Mouse (Mus musculus) liver (tissue): Measurements from ENCODE around the gene Ms4a1.
"Not testable (repeated sequence)": the region's sequence is repeated elsewhere in the genome, so short reads cannot be mapped to it uniquely, and the experiment has no call there.

Experiments used
- DNase-seq: peaks from one replicate; pipeline ENCODE4 v3.0.0-alpha.2; 2020; ENCODE audit warnings: mixed read lengths

Ms4a1 gene

DNA sequence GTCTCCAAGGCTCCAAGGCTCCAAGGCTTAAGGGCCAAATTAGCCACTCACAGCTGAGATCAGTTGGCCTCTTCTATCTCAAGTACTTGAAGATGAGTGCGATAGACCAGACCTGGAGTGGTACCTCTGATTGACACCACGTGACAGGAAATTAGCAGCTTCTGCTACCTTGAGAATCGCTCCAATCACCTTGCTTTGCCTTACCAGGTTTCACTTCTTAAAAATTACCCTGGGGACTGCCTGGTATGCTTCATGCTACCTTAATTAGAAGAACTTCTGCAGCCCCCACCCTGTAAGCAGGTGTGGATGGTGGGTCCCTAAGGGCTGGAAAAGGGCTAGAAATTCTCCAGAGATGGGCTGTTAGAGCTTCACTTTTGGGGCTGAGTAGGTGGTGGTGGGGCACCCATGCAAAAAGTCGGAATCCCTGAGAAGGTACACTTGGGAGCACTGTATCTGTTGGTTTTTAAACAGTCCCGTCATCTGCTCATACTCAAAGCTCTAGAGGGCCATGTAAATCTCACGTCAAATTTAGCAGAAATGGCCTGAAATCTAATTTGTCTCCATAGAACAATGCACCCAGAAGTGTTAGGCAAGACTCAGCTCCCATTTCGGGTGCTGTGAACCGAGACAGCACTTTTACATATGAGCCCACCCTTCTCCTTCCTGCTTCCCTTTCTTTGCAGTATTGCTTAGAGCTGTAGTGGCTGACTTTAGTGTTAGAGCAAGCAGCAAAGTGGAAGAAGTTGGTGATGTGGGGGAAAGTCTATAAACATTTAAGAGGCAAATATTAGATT lies at the start of gene Ms4a1:
Gene Ms4a1, minus strand, starts transcription at position 190 of the 794 bp plus-strand sequence.
- no peak for DNase-seq

DNA sequence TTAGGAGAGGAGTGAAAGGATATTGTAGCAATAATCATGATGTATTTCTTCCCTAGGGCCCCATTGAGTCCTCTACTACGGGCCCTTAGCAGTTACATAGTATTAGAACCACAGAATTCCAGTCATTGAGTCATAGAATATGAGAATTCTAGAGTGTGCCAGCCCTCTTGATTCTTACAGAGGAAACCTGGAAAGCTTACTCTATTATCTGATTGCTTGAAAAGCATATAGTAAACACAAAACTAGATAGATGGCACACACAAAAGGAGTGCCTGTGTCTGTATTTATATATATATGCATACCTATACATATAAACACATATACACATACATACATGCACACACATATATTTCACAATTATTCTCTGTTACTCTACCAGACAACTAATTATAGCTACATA lies 48.3 kb upstream of the Ms4a1 start, which contains the start of gene Ms4a14:
Gene Ms4a14, minus strand, starts transcription at position 101 of the 400 bp plus-strand sequence.
- DNase-seq, result no peak

DNA sequence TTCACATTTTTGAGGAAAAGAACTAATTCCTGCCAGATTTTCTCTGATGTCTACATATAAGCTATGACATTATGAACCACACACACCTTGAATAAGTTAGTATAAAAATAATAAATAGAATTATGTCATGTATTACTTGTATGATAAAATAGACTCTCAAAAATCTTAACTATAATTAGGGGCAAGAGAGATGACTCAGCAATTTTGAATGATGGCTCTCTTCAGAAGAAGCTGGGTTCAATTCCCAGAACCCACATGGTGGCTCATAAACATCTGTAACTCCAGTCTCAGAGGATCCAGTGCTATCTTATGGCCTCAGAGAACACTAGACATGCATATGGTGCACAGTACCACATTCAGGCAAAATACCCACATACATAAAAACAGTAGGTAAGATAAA lies 42.8 kb upstream of the Ms4a1 start:
- DNase-seq, result no peak

DNA sequence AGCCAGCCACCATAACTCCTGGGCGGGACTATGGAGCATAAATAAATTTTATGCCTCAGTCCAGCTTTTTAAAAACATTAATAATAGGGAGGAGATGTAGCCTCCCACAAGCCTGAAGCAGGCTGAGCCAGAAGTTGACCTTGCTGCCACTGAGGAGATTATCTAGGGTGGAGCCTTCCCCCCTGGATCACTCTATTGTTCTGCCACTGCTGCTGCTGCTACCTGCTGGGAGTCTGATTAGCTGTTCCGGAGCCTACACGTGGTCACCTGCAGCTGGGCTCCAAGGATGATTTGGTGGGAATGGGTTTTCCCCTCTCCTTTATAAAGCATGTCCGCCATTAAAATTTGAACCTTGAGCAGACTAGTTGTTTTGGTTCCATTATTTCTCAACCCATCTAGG lies 33.5 kb upstream of the Ms4a1 start:
- not testable (repeated sequence) for DNase-seq

DNA sequence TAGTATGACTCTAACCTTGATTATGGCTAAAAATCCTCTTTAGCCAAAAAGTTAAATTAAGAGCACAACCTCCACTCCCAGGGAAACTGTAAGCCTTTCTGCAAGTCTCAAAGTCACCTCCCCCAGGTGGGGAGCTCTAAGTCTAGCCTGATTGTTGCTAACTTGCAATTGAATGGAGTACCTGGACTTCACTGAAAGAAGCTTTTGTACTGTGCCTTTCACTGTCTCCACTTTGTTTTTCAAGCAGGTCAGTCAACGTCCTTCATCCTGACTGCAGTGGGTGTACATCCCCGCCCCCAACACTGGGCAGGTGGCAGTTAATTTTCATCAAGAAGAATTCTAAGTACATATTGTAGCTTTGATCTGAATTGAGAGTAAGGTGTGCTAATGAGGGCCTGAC lies 32.9 kb upstream of the Ms4a1 start:
- no peak for DNase-seq

DNA sequence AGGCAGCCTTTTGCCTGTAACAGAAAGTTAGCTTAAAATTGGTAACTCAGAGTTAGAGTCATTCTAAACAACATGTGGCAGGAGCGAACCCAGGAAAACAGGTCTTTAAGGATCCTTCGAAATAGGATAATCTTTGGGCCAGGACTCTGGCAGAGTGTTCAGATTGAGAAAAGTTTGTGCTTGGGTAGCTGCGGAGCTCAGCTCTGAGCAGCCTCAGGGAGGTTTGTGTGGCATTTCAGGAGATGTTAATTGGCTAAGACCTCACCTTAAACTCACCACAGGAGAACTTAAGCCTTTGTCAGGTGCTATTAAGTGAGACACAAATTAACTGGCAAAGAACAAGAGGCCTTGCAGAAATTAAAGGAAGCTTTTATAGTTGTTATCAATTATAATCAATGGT lies 27.6 kb upstream of the Ms4a1 start:
- DNase-seq, result not testable (repeated sequence)

DNA sequence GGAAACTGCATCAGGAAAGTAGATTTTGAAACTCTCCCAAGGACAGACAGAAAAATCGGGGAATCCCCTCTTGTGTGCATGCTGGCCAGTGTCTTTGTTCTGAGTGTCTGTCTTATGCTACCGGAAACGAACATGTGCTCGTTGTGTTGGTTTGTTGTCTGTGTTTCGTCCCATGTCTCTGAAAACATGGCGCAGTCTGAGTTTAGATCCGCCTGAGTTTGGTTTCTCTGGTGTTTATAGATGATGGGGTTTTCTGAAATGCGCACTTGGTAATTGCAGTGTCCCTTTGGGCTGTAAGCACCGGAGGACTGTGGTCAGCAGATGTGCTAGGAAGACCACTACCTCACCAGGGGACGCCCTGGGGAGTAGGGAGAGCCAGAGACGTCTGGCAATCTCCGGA lies 26.9 kb upstream of the Ms4a1 start:
- peak; percentile 6 for DNase-seq

DNA sequence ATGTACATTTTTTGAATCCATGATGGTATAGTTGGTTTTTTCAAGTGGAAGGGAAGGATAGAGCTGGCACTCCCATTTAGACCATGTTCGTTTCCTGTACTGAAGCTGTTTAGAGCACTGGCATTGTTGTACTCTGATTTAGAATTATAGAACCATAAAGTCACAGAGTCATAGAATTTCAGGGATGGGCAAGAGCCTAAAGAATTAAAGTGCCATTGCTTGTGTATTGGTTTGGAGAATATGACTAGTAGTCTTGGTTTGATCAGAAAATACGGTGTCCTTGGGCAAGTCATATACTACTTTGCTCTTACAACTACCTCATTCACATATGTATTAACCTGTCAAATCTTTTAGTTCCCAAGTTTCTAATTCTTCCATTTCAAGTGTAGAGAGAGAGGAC lies 17.7 kb upstream of the Ms4a1 start, which contains the start of gene Ms4a5:
Gene Ms4a5, minus strand, starts transcription at position 101 of the 400 bp plus-strand sequence.
- DNase-seq, result no peak

DNA sequence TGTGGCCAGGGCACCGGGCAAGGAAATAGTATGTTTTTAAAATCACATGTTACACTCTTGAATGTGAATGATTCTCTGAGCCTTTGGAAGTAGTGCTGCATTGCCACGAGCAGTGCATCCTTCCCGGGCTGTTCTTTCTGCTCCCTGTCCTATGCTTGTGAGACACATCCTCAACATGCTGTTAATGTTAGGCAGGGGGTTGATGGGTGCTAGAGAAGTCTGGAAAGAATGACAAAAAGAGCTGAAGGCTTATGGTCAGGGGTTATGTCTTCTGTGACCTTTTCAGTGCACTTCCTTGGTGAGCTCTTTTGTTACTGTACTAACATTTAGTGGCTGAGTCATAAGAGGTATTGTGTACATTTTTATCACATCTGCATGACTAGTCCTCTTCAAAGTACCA lies 14.2 kb upstream of the Ms4a1 start:
- DNase-seq, result no peak

DNA sequence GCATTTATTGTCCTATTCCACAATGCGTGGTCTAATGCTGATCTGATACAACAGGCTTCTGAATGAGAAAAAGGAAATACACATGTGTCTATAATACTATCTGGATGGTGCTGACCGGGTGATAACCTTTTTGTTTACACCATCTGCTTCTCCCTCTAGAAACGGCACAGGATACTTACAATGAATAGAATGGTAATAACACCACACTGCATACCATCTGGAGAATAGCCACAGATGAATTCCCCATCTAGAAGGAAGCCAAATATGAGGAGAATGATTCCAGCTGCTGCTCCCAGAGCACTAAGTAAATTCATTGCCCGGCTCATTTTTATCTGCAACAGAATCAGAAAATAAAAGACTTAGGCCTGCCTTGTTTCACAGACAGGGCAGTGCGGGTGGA lies 10.4 kb upstream of the Ms4a1 start:
- DNase-seq, result no peak

DNA sequence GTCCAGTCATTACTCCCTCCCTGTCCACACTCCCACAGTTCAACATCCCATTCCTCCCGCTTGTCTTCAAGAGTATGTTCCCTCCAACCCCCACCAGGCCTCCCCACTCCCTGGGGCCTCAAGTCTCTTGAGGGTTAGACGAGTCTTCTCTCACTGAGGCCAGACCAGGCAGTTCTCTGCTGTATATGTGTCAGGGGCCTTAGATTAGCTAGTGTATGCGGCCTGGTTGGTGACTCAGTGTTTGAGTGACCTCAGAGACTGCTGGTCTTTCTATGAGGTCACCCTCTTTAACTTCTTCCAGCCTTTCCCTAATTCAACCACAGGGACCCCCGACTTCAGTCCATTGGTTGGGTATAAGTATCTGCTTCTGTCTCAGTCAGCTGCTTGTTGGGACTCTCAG lies 915 bp upstream of the Ms4a1 start:
- no peak for DNase-seq

DNA sequence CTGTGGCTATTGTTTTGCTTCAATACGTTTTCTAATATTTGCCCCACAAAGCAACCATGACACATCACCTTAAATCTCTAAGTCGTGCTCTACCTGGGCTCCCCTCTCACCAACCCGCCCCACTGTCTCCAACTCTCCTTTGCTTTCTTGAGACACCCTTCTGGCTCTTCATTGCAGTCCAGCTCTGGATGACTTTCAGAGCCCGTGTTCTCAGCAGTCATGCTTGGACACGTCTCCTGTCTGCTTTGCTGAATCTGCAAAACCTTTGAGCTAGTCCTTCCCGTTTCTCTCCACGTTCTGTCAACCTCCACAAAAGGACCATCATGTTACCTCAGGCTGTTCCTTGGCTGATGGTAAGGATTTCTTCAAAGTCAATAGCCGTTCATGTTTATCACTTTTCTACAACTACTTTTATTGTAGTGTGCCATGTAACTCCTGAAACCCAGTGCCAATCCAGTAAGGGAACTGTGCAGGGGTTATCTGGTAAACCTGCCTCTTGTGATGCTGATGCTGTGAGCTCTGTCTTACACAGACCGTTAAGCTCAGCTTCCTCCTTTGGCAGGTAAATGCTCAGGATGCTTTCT lies 1.3 kb downstream of the Ms4a1 start:
- DNase-seq, result no peak

DNA sequence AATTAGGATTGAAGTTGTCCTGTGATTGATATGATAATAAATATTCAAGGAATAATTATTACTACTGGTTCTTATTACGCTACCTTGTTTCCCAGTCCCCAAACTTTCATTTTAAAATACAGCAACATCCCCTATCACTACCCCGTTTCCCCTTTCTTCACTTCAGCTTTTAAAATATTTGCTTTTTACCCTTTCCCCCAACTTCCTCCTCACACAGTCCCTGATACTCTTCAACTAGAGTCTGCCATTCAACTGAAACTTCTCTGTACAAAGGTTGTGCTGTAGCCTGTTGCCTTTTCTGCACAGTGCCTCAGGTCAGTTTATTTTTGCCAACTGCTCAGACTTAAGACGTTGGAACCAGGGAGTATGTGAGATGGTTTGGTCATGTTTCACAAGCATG lies 2.5 kb downstream of the Ms4a1 start:
- no peak for DNase-seq

DNA sequence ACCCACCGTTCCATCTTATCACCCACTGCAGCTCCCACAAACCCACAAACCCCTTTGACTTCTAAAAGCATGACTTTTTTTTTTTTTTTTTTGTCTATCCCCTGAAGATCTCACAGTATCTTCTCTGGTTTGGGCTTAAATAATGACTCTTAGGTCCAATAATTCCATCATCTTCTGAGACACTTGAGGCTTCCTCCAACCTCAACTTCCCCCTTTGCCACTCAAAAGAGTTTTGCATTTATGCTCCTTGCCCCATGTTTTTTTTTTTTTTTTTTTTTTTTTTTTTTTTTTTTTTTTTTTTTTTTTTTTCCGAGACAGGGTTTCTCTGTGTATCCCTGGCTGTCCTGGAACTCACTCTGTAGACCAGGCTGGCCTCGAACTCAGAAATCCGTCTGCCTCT lies 3.1 kb downstream of the Ms4a1 start:
- not testable (repeated sequence) for DNase-seq

DNA sequence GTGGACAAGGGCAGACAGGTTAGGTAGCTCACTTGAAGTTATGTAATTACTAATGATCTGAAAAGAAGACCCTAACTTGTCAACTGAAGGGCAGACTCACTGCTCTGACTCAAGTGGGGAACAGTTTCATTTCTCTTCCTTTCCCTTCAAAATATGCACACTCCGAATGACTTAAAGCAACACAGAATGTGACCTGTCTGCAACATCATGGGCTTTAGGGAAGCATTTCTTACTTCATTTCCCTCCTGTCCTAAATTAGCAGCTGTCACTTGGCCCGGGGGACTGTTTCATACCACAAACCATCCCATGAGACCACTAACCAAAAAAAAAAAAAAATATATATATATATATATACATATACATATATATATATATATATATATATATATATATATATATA lies 4.5 kb downstream of the Ms4a1 start:
- DNase-seq, result no peak

DNA sequence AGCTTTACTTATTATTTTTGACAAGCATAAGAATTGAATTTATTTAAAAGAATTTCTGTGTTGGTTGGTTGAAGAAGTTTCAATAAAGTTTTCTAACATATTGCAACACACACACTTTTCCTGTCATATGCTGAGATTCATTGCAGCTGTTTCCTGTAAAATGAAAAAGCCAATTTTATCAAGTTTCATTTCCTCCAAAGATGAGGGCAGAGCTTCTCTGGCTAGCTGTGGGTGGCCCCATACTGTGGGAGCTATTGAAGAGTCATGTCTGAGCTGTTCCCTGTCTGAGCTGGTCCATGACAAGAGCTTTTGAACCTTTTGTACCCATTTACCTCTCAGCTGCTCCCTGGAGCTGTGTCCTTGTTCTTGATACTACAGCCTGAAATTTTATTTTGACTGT lies 21.8 kb downstream of the Ms4a1 start:
- no peak for DNase-seq

DNA sequence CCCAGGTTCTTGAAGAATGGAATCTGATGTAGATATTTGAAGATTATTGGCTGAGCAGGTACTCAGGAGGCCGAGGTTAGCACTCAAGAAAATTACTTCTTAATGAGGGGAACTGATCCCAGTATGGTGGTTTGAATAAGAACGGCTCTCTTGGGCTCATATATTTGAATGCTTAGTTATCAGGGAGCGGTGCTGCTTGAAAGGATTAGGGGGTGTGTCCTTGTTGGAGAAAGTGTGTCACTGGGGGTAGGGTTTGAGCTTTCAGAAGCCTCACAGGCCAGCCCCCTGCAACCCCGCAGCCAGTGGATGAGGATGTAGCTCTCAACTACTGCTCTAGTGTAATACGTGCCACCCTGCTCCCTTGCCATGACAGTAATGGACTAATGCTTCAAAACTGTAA lies 23.5 kb downstream of the Ms4a1 start:
- no peak for DNase-seq

DNA sequence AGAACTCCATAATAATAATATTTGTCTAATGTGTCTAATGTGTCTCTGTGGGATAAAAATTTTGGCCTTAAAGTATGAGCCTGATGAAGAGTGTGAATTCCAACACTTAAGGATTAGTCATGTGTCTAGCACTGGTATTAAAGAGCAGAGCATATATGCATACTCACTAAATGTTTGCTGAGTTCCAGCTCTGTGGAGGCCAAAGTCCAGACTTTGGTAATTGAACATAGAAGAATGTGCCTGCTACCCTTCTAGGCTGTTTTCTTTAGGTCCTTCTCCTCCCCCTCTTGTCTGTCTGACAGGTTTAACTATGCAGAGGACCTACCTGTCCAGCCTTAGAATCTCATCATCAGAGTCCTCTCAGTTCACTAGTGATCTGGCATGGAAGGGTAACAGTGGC lies 30.2 kb downstream of the Ms4a1 start:
- no peak for DNase-seq

DNA sequence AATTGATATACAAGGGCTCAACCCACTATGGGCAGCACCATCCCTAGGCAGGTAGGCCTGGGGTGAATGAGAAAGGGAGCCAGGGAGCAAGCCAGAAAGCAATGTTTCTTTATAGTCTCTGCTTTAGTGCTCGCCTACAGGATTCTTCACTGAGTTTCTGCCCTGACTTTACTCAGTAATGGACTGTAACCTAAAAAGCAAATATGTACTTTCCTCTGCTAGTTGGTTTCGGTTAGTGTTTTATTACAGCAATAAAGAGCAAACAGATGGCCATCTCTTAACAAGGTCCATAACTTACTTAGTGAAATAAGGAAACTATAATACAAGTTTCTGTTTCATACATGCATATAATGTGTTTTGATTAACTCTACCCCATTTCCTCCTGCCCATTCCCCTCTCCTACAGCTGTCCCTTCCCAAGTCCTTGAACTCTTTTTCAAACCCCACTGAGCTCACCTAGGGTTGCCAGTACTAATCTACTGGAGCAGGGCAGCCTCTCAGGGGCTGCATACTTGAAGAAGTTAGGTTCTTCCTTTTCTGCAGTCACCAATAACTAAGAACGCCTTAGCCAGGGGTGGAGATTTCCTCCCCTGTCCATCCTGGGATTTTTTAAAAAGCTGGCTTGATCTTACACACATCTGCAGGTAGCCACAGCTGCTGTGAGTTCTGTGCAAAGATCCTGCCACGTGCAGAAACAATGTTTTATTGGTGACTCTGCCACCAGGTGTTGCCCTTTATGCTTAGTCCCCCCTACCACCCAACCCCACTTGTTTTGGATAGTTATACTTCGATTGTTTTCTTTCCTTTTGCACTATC lies 30.9 kb downstream of the Ms4a1 start:
- DNase-seq, result no peak

DNA sequence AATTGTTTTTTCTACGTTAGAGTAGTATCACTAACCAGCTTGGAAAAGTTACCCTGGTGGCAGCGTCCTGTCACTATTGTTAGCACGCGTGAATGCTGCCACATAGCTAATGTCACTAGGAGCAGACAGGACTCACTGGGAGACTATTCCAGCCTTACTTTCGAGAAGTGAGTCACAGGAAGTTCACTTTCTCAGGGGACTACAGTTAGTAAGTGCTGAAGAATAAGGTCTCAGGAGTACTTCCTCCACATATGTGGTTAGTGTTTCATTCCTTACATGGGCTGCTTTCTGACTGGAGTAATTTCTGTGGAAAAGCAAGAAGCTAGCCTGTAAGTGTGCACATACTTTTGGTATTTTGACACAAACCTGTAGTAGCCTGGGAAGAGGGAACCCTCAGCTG lies 31.8 kb downstream of the Ms4a1 start:
- DNase-seq, result no peak

DNA sequence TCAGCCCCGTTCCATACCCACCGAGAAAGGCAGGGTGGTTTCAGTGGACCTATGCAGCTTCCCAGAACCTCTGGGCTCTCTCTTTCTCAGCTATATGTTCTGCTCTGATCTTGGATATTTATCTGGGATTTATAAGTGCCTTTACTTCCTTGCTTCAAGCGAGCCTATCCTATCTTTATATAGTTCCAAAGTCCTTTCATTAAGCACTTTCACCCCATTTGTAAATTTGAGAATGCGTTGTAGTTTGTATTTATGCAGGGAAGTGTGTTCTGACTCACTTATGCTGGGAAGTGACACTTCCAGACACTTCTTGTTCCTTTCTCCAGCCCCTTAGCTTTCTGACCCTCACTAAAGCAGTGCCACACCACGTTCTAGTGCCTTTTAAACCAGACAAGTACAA lies 33.7 kb downstream of the Ms4a1 start, which contains the start of gene Ms4a12:
Gene Ms4a12, minus strand, starts transcription at position 101 of the 400 bp plus-strand sequence.
- DNase-seq, result no peak
